Mouse (Mus musculus): Measurements from ENCODE around the gene Ktn1. TPM values are rescaled to one million over a fixed set of nuclear protein-coding genes. Genes with fewer than 3 reads are reported as not detected.

The Ktn1 gene
- polyA plus RNA-seq, 1 experiment from 2014 or later, result 63.6 TPM

GRCm38 (mm10) chr14:47756411-47757065 is 108.3 kb downstream of the Ktn1 start:
- Histone ChIP-seq H3K4me3 (replicated peaks; ENCODE audit: low read length) (no peak overlapping the region), H3K9ac (ENCODE audit: low read length) (no peak overlapping the region), H3K4me2 (ENCODE audit: low read depth, low read length) (no peak overlapping the region), H3K36me3 (ENCODE audit: control insufficient read depth, insufficient read depth, low read length) (no peaks in the 10 kb centered on the region), H3K9me3 (replicated peaks; ENCODE audit: control insufficient read depth, low read length) (no peaks in the 10 kb centered on the region), H3K27me3 (ENCODE audit: control insufficient read depth, insufficient read depth, low read length) (no peaks in the 10 kb centered on the region), H3K27ac (ENCODE audit: low read length) (no peak overlapping the region), H3K4me1 (ENCODE audit: control insufficient read depth, insufficient read depth, low read length) (peaks cover 7% of the 10 kb centered on the region)
- 65% methylated on average over 9 of the region's 9 CpGs for WGBS
- ATAC-seq (ENCODE audit: insufficient read depth, low FRiP score), result no peak

- Histone ChIP-seq H3K9ac (ENCODE audit: low read length) (no peak overlapping the region; the same call in 1 of the 2 replicates), H3K4me3 (replicated peaks; ENCODE audit: low read length) (no peak overlapping the region), H3K4me1 (ENCODE audit: control insufficient read depth, insufficient read depth, low read length) (peaks cover 9% of the 10 kb centered on the region; the same call in 1 of the 2 replicates), H3K9me3 (replicated peaks; ENCODE audit: control insufficient read depth, low read length) (no peaks in the 10 kb centered on the region), H3K36me3 (ENCODE audit: control insufficient read depth, insufficient read depth, low read length) (no peaks in the 10 kb centered on the region), H3K27ac (ENCODE audit: low read length) (no peak overlapping the region), H3K4me2 (ENCODE audit: low read depth, low read length) (no peak overlapping the region), H3K27me3 (ENCODE audit: control insufficient read depth, insufficient read depth, low read length) (no peaks in the 10 kb centered on the region)
- 39% methylated on average over 6 of the region's 6 CpGs for WGBS
- no peak for ATAC-seq (ENCODE audit: insufficient read depth, low FRiP score)
Observed at GRCm38 (mm10) chr14:47765192-47765591, 116.9 kb downstream of the Ktn1 start.

GRCm38 (mm10) chr14:47765796-47766195 is 117.5 kb downstream of the Ktn1 start:
- no peaks in the 10 kb centered on the region for H3K36me3 ChIP-seq (ENCODE audit: control insufficient read depth, insufficient read depth, low read length)
- no peaks in the 10 kb centered on the region for H3K9me3 ChIP-seq (replicated peaks; ENCODE audit: control insufficient read depth, low read length)
- no peak overlapping the region for H3K9ac ChIP-seq (ENCODE audit: low read length)
- no peaks in the 10 kb centered on the region for H3K27me3 ChIP-seq (ENCODE audit: control insufficient read depth, insufficient read depth, low read length)
- H3K4me1 ChIP-seq (ENCODE audit: control insufficient read depth, insufficient read depth, low read length), result peaks cover 9% of the 10 kb centered on the region; the same call in 1 of the 2 replicates
- no peak overlapping the region for H3K4me3 ChIP-seq (replicated peaks; ENCODE audit: low read length)
- H3K4me2 ChIP-seq (ENCODE audit: low read depth, low read length), result no peak overlapping the region
- no peak for ATAC-seq (ENCODE audit: insufficient read depth, low FRiP score)
- 65% methylated on average over 3 of the region's 3 CpGs for WGBS
- no peak overlapping the region for H3K27ac ChIP-seq (ENCODE audit: low read length)

- peaks cover 9% of the 10 kb centered on the region; the same call in 1 of the 2 replicates for H3K4me1 ChIP-seq (ENCODE audit: control insufficient read depth, insufficient read depth, low read length)
- H3K9ac ChIP-seq (ENCODE audit: low read length), result no peak overlapping the region
- H3K9me3 ChIP-seq (replicated peaks; ENCODE audit: control insufficient read depth, low read length), result no peaks in the 10 kb centered on the region
- H3K27me3 ChIP-seq (ENCODE audit: control insufficient read depth, insufficient read depth, low read length), result no peaks in the 10 kb centered on the region
- no peak overlapping the region for H3K4me3 ChIP-seq (replicated peaks; ENCODE audit: low read length)
- WGBS, result 24% methylated on average over 2 of the region's 2 CpGs
- no peak overlapping the region for H3K27ac ChIP-seq (ENCODE audit: low read length)
- H3K4me2 ChIP-seq (ENCODE audit: low read depth, low read length), result no peak overlapping the region
- peak; percentile 92 for ATAC-seq (ENCODE audit: insufficient read depth, low FRiP score)
- H3K36me3 ChIP-seq (ENCODE audit: control insufficient read depth, insufficient read depth, low read length), result no peaks in the 10 kb centered on the region
Observed at GRCm38 (mm10) chr14:47766373-47766772, 118.1 kb downstream of the Ktn1 start.

GRCm38 (mm10) chr14:47771496-47771895 is 123.2 kb downstream of the Ktn1 start:
- H3K36me3 ChIP-seq (ENCODE audit: control insufficient read depth, insufficient read depth, low read length), result no peaks in the 10 kb centered on the region
- no peak for ATAC-seq (ENCODE audit: insufficient read depth, low FRiP score)
- no peak overlapping the region for H3K4me3 ChIP-seq (replicated peaks; ENCODE audit: low read length)
- H3K4me1 ChIP-seq (ENCODE audit: control insufficient read depth, insufficient read depth, low read length), result no peaks in the 10 kb centered on the region
- H3K4me2 ChIP-seq (ENCODE audit: low read depth, low read length), result no peak overlapping the region
- no peak overlapping the region for H3K27ac ChIP-seq (ENCODE audit: low read length)
- no peaks in the 10 kb centered on the region for H3K9me3 ChIP-seq (replicated peaks; ENCODE audit: control insufficient read depth, low read length)
- no peaks in the 10 kb centered on the region for H3K27me3 ChIP-seq (ENCODE audit: control insufficient read depth, insufficient read depth, low read length)
- H3K9ac ChIP-seq (ENCODE audit: low read length), result no peak overlapping the region
- WGBS, result 84% methylated on average over 4 of the region's 4 CpGs

GRCm38 (mm10) chr14:47775543-47775942 is 127.3 kb downstream of the Ktn1 start:
- Histone ChIP-seq H3K36me3 (ENCODE audit: control insufficient read depth, insufficient read depth, low read length) (no peaks in the 10 kb centered on the region), H3K4me1 (ENCODE audit: control insufficient read depth, insufficient read depth, low read length) (no peaks in the 10 kb centered on the region), H3K9ac (ENCODE audit: low read length) (no peak overlapping the region), H3K9me3 (replicated peaks; ENCODE audit: control insufficient read depth, low read length) (no peaks in the 10 kb centered on the region), H3K27ac (ENCODE audit: low read length) (no peak overlapping the region), H3K4me2 (ENCODE audit: low read depth, low read length) (no peak overlapping the region), H3K27me3 (ENCODE audit: control insufficient read depth, insufficient read depth, low read length) (no peaks in the 10 kb centered on the region), H3K4me3 (replicated peaks; ENCODE audit: low read length) (no peak overlapping the region)
- WGBS, result 87% methylated on average over 3 of the region's 3 CpGs
- no peak for ATAC-seq (ENCODE audit: insufficient read depth, low FRiP score)

- no peaks in the 10 kb centered on the region for H3K9me3 ChIP-seq (replicated peaks; ENCODE audit: control insufficient read depth, low read length)
- H3K27ac ChIP-seq (ENCODE audit: low read length), result no peak overlapping the region
- 75% methylated on average over 6 of the region's 6 CpGs for WGBS
- no peak overlapping the region for H3K4me3 ChIP-seq (replicated peaks; ENCODE audit: low read length)
- H3K4me2 ChIP-seq (ENCODE audit: low read depth, low read length), result no peak overlapping the region
- no peak overlapping the region for H3K9ac ChIP-seq (ENCODE audit: low read length)
- no peak for ATAC-seq (ENCODE audit: insufficient read depth, low FRiP score)
- no peaks in the 10 kb centered on the region for H3K36me3 ChIP-seq (ENCODE audit: control insufficient read depth, insufficient read depth, low read length)
- no peaks in the 10 kb centered on the region for H3K4me1 ChIP-seq (ENCODE audit: control insufficient read depth, insufficient read depth, low read length)
- H3K27me3 ChIP-seq (ENCODE audit: control insufficient read depth, insufficient read depth, low read length), result no peaks in the 10 kb centered on the region
Observed at GRCm38 (mm10) chr14:47776260-47777035, 128.2 kb downstream of the Ktn1 start.

- Histone ChIP-seq H3K4me2 (ENCODE audit: low read depth, low read length) (no peak overlapping the region), H3K27me3 (ENCODE audit: control insufficient read depth, insufficient read depth, low read length) (no peaks in the 10 kb centered on the region), H3K4me3 (replicated peaks; ENCODE audit: low read length) (no peak overlapping the region), H3K9ac (ENCODE audit: low read length) (no peak overlapping the region), H3K4me1 (ENCODE audit: control insufficient read depth, insufficient read depth, low read length) (no peaks in the 10 kb centered on the region), H3K36me3 (ENCODE audit: control insufficient read depth, insufficient read depth, low read length) (no peaks in the 10 kb centered on the region), H3K9me3 (replicated peaks; ENCODE audit: control insufficient read depth, low read length) (no peaks in the 10 kb centered on the region), H3K27ac (ENCODE audit: low read length) (no peak overlapping the region)
- no peak for ATAC-seq (ENCODE audit: insufficient read depth, low FRiP score)
- 48% methylated on average over 4 of the region's 4 CpGs for WGBS
Observed at GRCm38 (mm10) chr14:47786112-47786511, 137.9 kb downstream of the Ktn1 start.

Data from stomach, embryonic 16.5 days (tissue).